Mouse (Mus musculus) CH12.LX (cell line): ENCODE results near the gene Atp6v0a4.

Experiments
- CTCF ChIP-seq, 2 experiments: IDR thresholded peaks in 1 of 2; conservative IDR thresholded peaks in 1 of 2; 2 replicates each; pipeline ENCODE4 v1.5.1; 2011 to 2012; ENCODE audit warnings: low read depth in 2 of 2, low read length in 2 of 2, improper control_type of control experiment in 1 of 2, inconsistent platforms in 1 of 2, mild to moderate bottlenecking in 1 of 2, moderate library complexity in 1 of 2
- EP300 ChIP-seq: IDR thresholded peaks from 2 replicates; pipeline ENCODE4 v1.6.1; 2011; ENCODE audit warnings: low read length, improper control_type of control experiment
- MEF2A ChIP-seq: IDR thresholded peaks from 2 replicates; pipeline ENCODE4 v1.6.1; 2014; ENCODE audit warnings: low read depth, mild to moderate bottlenecking, inconsistent platforms, low read length, improper control_type of control experiment, borderline replicate concordance
- TCF12 ChIP-seq: IDR thresholded peaks from 2 replicates; pipeline ENCODE4 v1.6.1; 2014; ENCODE audit warnings: low read depth, mild to moderate bottlenecking, inconsistent platforms, low read length, improper control_type of control experiment
- UBTF ChIP-seq: IDR thresholded peaks from 2 replicates; pipeline ENCODE4 v1.6.1; 2012; ENCODE audit warnings: low read depth, mild to moderate bottlenecking, inconsistent platforms, low read length, improper control_type of control experiment, moderate library complexity
- ZNF384 ChIP-seq: IDR thresholded peaks from 2 replicates; pipeline ENCODE4 v1.6.1; 2012; ENCODE audit warnings: low read depth, low read length, improper control_type of control experiment, inconsistent platforms

DNA sequence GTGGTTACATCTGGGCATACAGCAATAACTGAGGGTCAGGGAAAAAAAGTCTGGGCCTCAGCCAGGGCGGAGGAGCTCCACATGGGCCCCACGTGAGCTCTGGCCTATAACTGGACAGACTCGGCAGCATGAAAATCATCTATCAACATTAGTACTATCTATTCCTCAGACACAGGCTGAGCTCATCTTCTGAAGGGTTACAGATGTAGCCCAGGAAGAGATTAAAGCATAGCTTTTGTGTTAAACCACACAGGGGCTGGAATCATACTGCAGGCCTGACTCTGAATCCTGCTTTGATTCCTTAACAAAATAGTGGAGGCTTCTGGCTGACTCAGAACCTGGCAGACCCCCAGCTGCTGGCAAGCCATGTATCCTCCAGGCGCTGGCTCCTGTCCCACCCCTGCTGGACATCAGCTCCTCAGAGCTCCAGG lies 7.4 kb upstream of the Atp6v0a4 start:
- TF ChIP-seq MEF2A = no peak
- TF ChIP-seq TCF12 = no peak
- TF ChIP-seq CTCF (conservative IDR thresholded peaks at IDR 0.05 in 1 of 2, IDR thresholded peaks at IDR 0.05 in 1 of 2; ENCODE audit: low read depth in 2 of 2, low read length in 2 of 2) = no peak
- no peak for TF ChIP-seq UBTF
- no peak for TF ChIP-seq ZNF384
- TF ChIP-seq EP300 = no peak
